Mouse (Mus musculus) cortical plate, adult 2 months (tissue): ENCODE data around the gene Slc35g3.

ENCODE experiments used
- CTCF ChIP-seq: fragments of 200-500 bp; IDR thresholded peaks from 2 replicates; pipeline ENCODE4 v1.5.1; 2011; ENCODE audit warnings: mild to moderate bottlenecking, control low read depth, low read length; ENCODE audit not compliant: insufficient read depth; ENCODE audit errors: extremely low read depth
- POLR2A ChIP-seq: fragments of 200-500 bp; IDR thresholded peaks from 2 replicates; pipeline ENCODE4 v1.6.1; 2011; ENCODE audit warnings: mild to moderate bottlenecking, low read length, control low read depth; ENCODE audit not compliant: insufficient read depth; ENCODE audit errors: extremely low read depth

- no peak for TF ChIP-seq CTCF
- TF ChIP-seq POLR2A: no peak
These were observed 9.1 kb downstream of the Slc35g3 start for GRCm38 (mm10) chr11:69752686-69753085.
